Mouse (Mus musculus) gastrocnemius, adult 8-10 months (tissue): ENCODE data around the gene 1110051M20Rik. TPM values are rescaled to one million over a fixed set of nuclear protein-coding genes. Genes with fewer than 3 reads are reported as not detected.

Source experiments
- DNase-seq, 2 experiments: peaks; one replicate each; pipeline ENCODE4 v3.0.0; 2022; ENCODE audit warnings: low spot score in 2 of 2
- total RNA-seq, 4 experiments: library from RNA; stranded (reverse); gene quantifications; 2 replicates each; pipeline ENCODE4 v1.2.4; 2022

1110051M20Rik gene
- total RNA-seq, 4 experiments from 2014 or later: 15.2 to 21.6 (median 18.8) TPM

DNA sequence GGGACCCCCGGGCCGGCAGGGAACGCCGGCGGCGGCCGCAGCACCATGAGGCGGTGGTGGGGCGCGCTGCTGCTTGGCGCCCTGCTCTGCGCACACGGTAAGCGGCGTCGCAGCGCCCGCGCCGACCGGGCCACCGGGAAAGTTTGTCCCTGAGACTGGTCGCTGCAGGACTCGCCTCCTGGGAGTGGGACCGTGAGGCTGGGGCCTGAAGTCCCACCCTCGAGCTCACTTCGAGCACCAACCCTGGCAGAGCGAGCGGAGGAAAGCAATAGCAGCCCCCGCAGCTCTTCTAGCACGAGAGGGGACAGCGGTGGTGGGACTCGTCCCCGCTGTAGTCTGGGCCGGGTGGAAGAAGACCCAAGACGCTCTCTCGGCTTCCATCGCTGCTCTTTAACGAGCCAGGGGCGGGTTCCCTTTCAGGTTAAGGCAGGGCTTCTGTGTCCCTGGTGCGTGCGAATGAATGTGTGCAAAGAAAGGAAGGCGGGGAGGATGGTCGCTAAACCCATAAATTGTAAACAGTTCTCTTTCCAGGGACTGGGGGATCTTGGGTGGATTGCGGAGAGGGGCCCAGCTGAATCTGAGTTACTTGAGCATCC, 13.2 kb upstream of the 1110051M20Rik start:
- no peak for DNase-seq

GRCm38 (mm10) chr2:91457259-91457655, 12.8 kb upstream of the 1110051M20Rik start, which contains the start of gene Lrp4:
Gene Lrp4, plus strand, starts transcription at chr2:91457511.
- peak; percentile 48 to 58 for DNase-seq

- no peak for DNase-seq
Observed at GRCm38 (mm10) chr2:91456491-91457100, 12.1 kb upstream of the 1110051M20Rik start.

DNA sequence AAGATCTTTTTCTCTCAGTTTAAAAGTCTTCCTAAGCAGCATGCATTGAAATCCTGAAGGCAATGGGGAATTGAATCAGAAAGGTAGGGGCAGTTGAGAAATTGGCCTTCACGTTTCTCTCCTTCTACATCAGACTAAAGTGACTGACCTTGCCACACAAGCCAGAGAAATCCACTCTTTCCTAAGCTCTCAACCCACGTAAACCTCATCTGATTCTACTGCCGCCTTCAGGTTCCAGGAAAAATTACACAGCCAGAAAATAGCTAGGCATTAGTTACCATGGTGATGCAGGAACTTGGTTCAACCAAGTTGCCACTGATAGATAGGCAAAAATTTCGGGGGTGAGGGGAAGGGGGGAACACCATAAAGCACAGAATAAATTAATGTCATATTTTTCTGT, 11.3 kb upstream of the 1110051M20Rik start:
- no peak for DNase-seq

DNA sequence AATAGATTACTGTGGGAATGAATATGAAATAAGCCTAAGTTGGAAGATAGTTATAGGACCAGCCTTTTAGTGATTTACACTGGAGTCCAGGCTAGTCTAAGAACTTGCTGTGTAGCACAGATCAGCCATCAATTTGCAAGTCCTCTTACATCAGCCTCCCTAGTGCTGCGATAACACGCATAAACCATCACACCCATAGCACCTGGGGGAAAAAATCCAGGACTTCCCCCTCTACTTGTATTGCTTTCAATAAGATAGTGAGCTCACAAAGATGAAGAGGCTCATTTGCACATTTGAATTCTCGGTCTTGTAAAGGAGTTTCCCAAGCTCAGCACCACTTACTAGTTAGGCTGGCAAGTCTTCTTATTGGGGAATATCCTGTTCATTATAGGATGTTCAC, 9.9 kb upstream of the 1110051M20Rik start:
- DNase-seq: no peak

DNA sequence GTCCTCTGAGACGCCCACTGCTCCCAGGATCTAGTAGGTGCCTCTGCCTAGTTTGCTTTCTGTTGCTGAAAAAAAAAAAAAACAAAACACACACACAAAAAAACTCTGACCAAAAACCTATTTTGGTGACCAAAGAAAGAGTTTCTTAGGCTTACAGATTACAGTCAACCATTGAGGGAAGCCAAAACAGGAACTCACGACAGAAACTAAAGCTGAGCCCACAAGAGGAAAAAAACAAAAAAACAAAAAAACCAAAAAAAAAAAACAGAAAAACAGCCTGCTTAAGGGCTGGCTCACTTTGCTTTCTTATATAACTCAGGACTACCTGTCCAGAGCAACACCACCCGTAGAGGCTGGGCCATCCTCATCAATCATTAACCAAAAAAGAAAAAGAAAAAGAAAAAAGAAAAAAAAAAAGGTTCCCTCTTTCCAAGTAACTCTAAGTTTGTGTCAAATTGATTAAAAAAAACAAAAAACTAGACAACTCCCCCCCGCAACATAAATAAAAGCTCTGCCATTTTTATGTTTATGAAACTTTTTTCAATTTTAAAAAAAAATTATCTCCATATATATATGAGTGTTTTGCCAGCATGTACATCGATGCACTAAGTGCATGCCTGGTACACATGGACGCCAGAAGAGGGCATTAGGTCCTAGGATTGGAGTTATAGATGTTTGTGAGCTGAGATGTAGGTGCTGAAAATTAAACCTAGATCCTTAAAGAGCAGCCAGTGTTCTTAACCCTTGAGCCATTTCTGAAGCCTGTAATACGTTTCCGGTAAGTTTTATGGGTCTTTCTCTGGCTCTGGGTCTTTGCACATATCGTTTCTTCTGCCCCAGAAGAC, 8.9 kb upstream of the 1110051M20Rik start:
- DNase-seq: no peak

GRCm38 (mm10) chr2:91452658-91453057, 8.2 kb upstream of the 1110051M20Rik start:
- DNase-seq: no peak

DNA sequence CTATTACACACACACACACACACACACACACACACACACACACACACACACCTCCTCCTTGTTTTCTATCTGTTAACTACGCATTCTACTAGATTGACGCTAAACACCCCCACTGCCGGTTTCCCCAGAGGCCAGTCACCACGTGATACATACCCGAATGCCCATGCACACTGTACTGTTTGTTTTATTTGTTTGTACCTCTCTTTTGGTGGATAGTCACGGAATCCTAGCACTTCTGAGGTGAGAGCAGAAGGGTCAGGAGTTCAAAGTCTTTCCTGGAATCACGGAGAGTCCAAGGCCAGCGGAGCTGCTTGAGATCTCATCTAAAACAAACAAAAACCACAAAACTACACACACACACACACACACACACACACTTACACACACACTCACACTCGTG, 5.8 kb upstream of the 1110051M20Rik start:
- no peak for DNase-seq

DNA sequence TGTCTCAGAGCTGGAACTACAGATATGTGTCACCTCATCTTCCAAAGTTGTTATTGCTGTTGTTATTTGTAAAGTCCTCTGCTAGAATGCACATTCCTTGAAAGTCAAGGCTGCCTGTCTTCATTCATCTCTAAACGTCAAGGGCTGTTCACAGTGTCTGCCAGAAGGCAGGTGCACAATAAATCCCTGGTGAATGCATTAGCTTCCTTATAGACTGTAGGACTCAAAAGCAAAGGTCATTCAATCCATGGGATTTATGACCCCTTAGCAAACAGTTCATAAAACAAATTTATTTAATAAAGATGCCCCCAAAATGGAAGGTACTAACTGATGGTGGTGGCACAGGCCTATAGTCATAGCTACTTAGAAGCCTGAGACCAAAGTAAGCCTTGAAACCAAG, 5.2 kb upstream of the 1110051M20Rik start:
- no peak for DNase-seq

GRCm38 (mm10) chr2:91442241-91442640, 2.3 kb downstream of the 1110051M20Rik start:
- no peak for DNase-seq

GRCm38 (mm10) chr2:91441715-91442114, 2.8 kb downstream of the 1110051M20Rik start:
- DNase-seq: no peak

- DNase-seq: no peak
Observed at GRCm38 (mm10) chr2:91440686-91441085, 3.8 kb downstream of the 1110051M20Rik start.

DNA sequence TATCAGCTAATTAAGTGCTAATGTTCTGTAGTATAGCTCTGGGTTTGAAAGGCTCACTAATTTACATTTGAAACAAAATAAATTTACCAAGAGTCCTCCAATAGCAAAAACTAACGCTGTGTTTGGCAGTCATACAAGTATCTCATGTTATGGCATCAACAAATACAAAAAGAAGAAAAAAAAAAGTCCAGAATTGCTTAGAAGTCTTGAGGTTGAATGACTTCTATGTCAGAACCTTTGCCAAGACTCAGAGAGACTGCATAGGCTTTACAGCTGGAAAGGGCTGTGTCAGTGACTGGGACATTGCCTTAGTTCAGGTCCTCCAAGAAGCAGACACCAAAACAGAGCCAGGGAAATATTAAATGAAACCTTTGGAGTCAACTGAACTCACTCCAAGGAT, 4.6 kb downstream of the 1110051M20Rik start:
- no peak for DNase-seq

DNA sequence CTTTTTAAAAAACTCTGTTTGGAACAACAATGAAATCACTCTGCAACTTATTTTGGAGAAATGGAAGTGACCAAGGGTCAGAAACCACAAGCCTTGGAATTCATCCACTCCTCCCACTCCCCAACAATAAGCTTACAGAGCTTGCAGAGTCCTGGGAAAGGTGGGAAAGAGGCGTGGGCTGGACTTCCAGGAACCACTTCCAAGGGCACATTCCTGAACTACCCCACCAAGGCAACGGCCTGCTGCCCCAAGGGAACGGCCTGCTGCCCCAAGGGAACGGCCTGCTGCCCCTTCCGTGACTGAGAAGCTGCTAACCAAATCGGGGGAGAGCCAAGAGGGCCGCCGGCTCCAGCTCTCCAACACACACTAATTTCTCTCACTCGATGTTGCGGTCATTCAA, 5.2 kb downstream of the 1110051M20Rik start:
- DNase-seq: no peak

DNA sequence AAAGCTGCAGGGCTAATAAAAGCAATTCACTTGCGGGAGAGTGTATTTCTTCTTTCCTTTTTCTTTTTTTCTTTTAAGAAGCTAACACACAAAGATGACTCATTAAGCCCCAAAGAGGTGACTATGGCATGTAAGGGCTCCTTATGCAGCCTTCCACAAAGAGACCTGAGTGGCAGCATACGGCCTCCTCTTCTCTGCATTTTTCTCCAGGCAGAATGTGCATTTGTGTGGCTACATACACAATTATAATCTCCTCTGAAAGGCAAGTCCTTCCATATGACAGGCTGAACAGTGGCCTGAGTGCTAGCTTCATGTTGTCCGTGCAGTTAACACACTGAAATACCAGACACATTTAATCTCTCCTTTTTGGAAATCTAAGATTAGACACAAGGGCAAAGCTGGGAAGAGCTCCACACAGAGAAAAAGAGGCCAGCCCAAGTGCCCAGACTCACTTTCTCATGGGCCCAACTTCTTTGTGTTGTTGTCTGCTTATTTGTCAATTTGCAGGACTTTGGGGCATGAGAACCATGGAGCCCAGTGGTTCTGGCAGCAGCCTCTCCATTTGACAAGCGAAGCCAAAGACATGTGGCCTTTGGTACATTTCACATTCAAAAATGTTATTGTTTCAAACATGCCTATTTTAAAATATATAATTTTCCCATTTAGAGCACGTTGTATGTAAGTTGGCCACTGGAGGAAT, 7.2 kb downstream of the 1110051M20Rik start:
- no peak for DNase-seq

GRCm38 (mm10) chr2:91436713-91437112, 7.8 kb downstream of the 1110051M20Rik start:
- DNase-seq: no peak

DNA sequence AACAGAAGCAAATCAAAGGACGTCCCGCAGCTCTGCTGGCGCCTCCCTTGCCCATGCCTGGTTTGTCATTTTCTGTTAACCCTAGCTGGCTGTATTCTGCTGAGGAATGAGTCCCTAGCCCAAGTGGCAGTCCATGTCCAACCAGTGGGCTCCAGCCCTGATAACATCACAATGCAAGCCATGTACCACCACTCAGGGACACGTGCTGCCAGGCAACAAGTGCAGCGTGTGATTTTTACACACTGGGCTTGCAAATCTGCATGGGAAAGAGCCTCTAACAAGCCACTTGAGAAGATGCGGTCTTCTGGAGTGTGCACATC, 13.9 kb downstream of the 1110051M20Rik start:
- DNase-seq: no peak

DNA sequence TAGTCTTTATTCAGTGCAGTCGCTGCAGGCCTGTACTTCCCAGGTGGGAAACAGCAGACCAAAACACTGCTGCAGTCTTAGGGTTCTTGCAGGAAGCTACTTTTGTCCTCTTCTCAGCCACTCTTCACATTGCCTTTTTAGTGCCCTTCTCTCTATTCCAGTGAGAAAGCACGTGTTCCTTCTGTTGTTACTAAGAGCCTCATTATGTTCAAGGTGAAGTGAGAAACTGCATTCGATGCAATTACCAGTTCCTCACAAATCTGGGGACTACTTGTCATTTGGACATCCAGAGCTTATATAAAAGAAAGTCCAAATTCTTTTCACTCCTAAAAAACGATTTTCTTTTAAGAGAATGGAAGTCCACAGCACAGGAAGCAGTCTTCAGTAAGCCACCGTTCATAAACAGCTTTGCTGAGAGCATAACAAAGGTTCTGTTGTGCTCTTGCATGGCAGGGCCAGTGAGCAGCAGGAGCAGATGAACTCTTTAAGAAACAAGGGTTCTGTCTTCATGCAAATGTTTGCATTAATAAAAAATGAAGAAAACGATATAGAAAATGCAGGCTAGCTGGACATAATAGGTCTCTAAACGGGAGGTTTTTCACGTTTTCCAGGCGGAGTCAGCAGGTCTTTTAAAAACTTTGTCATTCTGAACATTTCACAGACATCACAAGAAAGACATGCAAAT, 14.4 kb downstream of the 1110051M20Rik start:
- no peak for DNase-seq

- peak in 1 of 2 experiments; percentile 21 for DNase-seq
Observed at GRCm38 (mm10) chr2:91429146-91429545, 15.4 kb downstream of the 1110051M20Rik start.

DNA sequence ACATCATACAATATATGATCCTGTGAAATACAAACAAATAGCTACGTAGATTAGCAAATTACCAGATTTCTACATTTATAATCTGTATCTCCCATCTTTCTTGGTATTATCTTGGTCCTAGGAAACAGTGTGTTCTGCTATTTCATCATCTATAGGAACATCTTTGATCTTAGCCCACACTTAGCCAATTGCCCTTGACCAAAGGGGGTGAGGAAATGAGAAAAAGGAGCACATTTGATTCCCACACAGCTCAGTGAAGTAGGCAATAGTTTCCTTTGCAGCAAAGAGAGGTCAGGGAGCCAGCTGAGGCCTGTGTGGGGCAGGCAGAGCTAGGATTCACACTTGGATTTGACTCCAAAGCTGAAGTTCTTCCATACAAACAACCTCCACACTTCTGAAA, 18.2 kb downstream of the 1110051M20Rik start:
- no peak for DNase-seq

DNA sequence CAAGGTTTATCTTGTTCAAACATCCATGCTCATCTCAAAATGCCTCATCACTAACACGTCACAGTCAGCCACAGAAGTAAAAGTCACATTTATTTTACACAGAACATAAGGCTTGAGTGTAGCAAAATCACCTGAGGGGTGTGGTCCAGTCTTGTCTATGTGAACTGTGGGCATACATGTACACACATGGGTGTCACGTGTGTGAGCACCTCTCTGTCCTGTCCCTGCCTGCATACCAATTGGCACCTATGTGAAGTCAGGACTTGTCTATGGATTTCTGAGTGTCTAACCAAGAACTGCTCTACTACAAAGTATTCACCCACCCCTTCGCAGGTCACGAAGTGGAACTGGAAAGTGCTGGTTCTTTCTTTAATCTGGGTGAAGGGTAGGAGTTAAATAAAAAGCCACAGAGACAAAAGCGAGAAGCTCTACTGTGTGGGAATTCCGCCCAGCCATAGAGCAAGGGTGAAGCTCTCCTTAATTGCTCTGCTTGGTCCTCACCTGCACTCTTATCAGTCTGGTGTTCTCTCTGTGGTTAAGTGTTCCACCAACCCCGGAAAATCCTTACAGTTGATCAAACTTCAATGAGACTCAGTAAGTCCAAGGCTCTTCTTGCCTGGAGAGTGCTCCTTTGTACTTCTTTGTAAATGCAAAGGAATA, 20.3 kb downstream of the 1110051M20Rik start:
- DNase-seq: no peak
